Mouse (Mus musculus) embryonic fibroblast, embryonic 13.5 days (primary cell): ENCODE results near the gene Cask. TPM values are rescaled to one million over a fixed set of nuclear protein-coding genes. Genes with fewer than 3 reads are reported as not detected.

Source experiments
- H3K27ac ChIP-seq: 2 replicates; pipeline ENCODE4 v1.5.1; 2012; ENCODE audit warnings: low read length, control low read depth, inconsistent platforms; ENCODE audit not compliant: insufficient read depth
- H3K4me1 ChIP-seq: 2 replicates; pipeline ENCODE4 v1.6.1; 2011; ENCODE audit warnings: low read length; ENCODE audit not compliant: control insufficient read depth, insufficient read depth
- H3K4me3 ChIP-seq: 2 replicates; pipeline ENCODE4 v1.5.1; 2011; ENCODE audit warnings: mild to moderate bottlenecking, control low read depth, low read length; ENCODE audit not compliant: insufficient read depth
- CTCF ChIP-seq: IDR thresholded peaks from 2 replicates; pipeline ENCODE4 v1.5.1; 2011; ENCODE audit warnings: mild to moderate bottlenecking, control low read depth, low read length, moderate library complexity, borderline replicate concordance; ENCODE audit not compliant: insufficient read depth
- POLR2A ChIP-seq: IDR thresholded peaks from 2 replicates; pipeline ENCODE4 v1.6.1; 2011; ENCODE audit warnings: low read depth, mild to moderate bottlenecking, control low read depth, low read length, moderate library complexity
- polyA plus RNA-seq: library from polyadenylated mRNA; stranded (reverse); fragments of >200 nt; gene quantifications from 2 replicates; pipeline ENCODE4 v1.2.4, GENCODE M21; 2011; ENCODE audit warnings: low read depth; ENCODE audit not compliant: missing spikeins, insufficient read length

Cask gene
- polyA plus RNA-seq, 1 experiment, result 139 TPM

GRCm38 (mm10) chrX:13484447-13484846 is 366.7 kb downstream of the Cask start:
- TF ChIP-seq POLR2A, result no peak
- TF ChIP-seq CTCF, result no peak
- no peak overlapping the region for H3K27ac ChIP-seq
- no peak overlapping the region for H3K4me3 ChIP-seq
- no peaks in the 10 kb centered on the region for H3K4me1 ChIP-seq

- TF ChIP-seq POLR2A, result no peak
- no peak for TF ChIP-seq CTCF
- Histone ChIP-seq H3K4me1 (no peaks in the 10 kb centered on the region), H3K27ac (peak overlapping the region; percentile 18; the same call in 1 of the 2 replicates), H3K4me3 (no peak overlapping the region)
Observed at GRCm38 (mm10) chrX:13482576-13482975, 368.6 kb downstream of the Cask start.

- TF ChIP-seq CTCF (no peak), POLR2A (no peak)
- Histone ChIP-seq H3K27ac (no peak overlapping the region), H3K4me1 (no peaks in the 10 kb centered on the region), H3K4me3 (no peak overlapping the region)
Observed at GRCm38 (mm10) chrX:13479570-13479969, 371.6 kb downstream of the Cask start.

- TF ChIP-seq CTCF (no peak), POLR2A (no peak)
- Histone ChIP-seq H3K27ac (no peak overlapping the region), H3K4me3 (no peak overlapping the region), H3K4me1 (no peaks in the 10 kb centered on the region)
Observed at GRCm38 (mm10) chrX:13478298-13478697, 372.9 kb downstream of the Cask start.

- Histone ChIP-seq H3K27ac (no peak overlapping the region), H3K4me3 (no peak overlapping the region), H3K4me1 (no peaks in the 10 kb centered on the region)
- TF ChIP-seq CTCF (no peak), POLR2A (no peak)
Observed at GRCm38 (mm10) chrX:13477596-13477995, 373.6 kb downstream of the Cask start.

- Histone ChIP-seq H3K4me3 (no peak overlapping the region), H3K4me1 (no peaks in the 10 kb centered on the region), H3K27ac (no peak overlapping the region)
- TF ChIP-seq CTCF (no peak), POLR2A (no peak)
Observed at GRCm38 (mm10) chrX:13475382-13475781, 375.8 kb downstream of the Cask start.

GRCm38 (mm10) chrX:13472751-13473225 is 378.4 kb downstream of the Cask start:
- H3K27ac ChIP-seq, result peak overlapping the region; percentile 61
- H3K4me1 ChIP-seq, result peaks cover 5% of the 10 kb centered on the region
- no peak for TF ChIP-seq POLR2A
- no peak overlapping the region for H3K4me3 ChIP-seq

GRCm38 (mm10) chrX:13471925-13472324 is 379.2 kb downstream of the Cask start:
- TF ChIP-seq POLR2A (no peak), CTCF (no peak)
- H3K4me1 ChIP-seq, result peaks cover 5% of the 10 kb centered on the region
- no peak overlapping the region for H3K4me3 ChIP-seq
- no peak overlapping the region; the same call in 1 of the 2 replicates for H3K27ac ChIP-seq

- H3K27ac ChIP-seq, result peak overlapping the region; percentile 70
- H3K4me1 ChIP-seq, result peaks cover 5% of the 10 kb centered on the region
- H3K4me3 ChIP-seq, result no peak overlapping the region
- TF ChIP-seq CTCF, result no peak
- TF ChIP-seq POLR2A, result no peak
Observed at GRCm38 (mm10) chrX:13469160-13470116, 381.7 kb downstream of the Cask start.

GRCm38 (mm10) chrX:13467121-13467571 is 384.0 kb downstream of the Cask start:
- H3K4me3 ChIP-seq, result no peak overlapping the region
- TF ChIP-seq POLR2A (no peak), CTCF (no peak)
- no peak overlapping the region for H3K27ac ChIP-seq
- peaks cover 11% of the 10 kb centered on the region for H3K4me1 ChIP-seq

Other genes starting within 250 kb of the Cask start
- not detected in 2 replicates for gene Gpr34, start 219.3 kb downstream of the Cask start, polyA plus RNA-seq
- not detected in 2 replicates for gene Gpr82, start 190.0 kb downstream of the Cask start, polyA plus RNA-seq